Mouse (Mus musculus) MEL (cell line): ENCODE measurements around the gene Serpinb1a. TPM values are rescaled to one million over a fixed set of nuclear protein-coding genes. Genes with fewer than 3 reads are reported as not detected.

Experiments used
- DNase-seq: peaks from one replicate; pipeline ENCODE4 v3.0.0; 2011; ENCODE audit warnings: low read depth, low spot score
- H3K27ac ChIP-seq: 2 replicates; pipeline ENCODE4 v1.5.1; 2012; ENCODE audit warnings: low read depth, mild to moderate bottlenecking, control low read depth, low read length, moderate library complexity; ENCODE audit not compliant: control insufficient read depth
- H3K27me3 ChIP-seq, 2 experiments: fragments of 150-350 bp in 1 of 2; sonication (generic) in 1 of 2; 2 replicates each; pipeline ENCODE4 v1.6.1; 2012; ENCODE audit warnings: low read length in 2 of 2, mild to moderate bottlenecking in 2 of 2, improper control_type of control experiment in 1 of 2, moderate library complexity in 1 of 2; ENCODE audit not compliant: insufficient read depth in 2 of 2, control insufficient read depth in 1 of 2
- H3K36me3 ChIP-seq, 2 experiments: 2 replicates each; pipeline ENCODE4 v1.6.1; 2012 to 2014; ENCODE audit warnings: low read length in 2 of 2, improper control_type of control experiment in 1 of 2, inconsistent platforms in 1 of 2, mild to moderate bottlenecking in 1 of 2; ENCODE audit not compliant: insufficient read depth in 2 of 2, control insufficient read depth in 1 of 2
- H3K4me1 ChIP-seq, 2 experiments: fragments of 150-350 bp in 1 of 2; sonication (generic) in 1 of 2; 2 replicates each; pipeline ENCODE4 v1.6.1; 2012; ENCODE audit warnings: low read length in 2 of 2, improper control_type of control experiment in 1 of 2, mild to moderate bottlenecking in 1 of 2; ENCODE audit not compliant: insufficient read depth in 2 of 2, control insufficient read depth in 1 of 2
- H3K4me3 ChIP-seq, 2 experiments: fragments of 150-350 bp in 1 of 2; sonication (generic) in 1 of 2; 2 replicates each; pipeline ENCODE4 v1.5.1; 2012; ENCODE audit warnings: low read depth in 2 of 2, low read length in 2 of 2, mild to moderate bottlenecking in 2 of 2, moderate library complexity in 2 of 2, control low read depth in 1 of 2, improper control_type of control experiment in 1 of 2; ENCODE audit not compliant: control insufficient read depth in 1 of 2, insufficient read depth in 1 of 2
- H3K79me2 ChIP-seq: 2 replicates; pipeline ENCODE4 v1.6.1; 2012; ENCODE audit warnings: mild to moderate bottlenecking, low read length, moderate library complexity; ENCODE audit not compliant: control insufficient read depth, poor library complexity, insufficient read depth
- H3K9ac ChIP-seq: 2 replicates; pipeline ENCODE4 v1.6.1; 2012; ENCODE audit warnings: low read depth, mild to moderate bottlenecking, control low read depth, low read length, moderate library complexity; ENCODE audit not compliant: control insufficient read depth, poor library complexity, severe bottlenecking
- H3K9me3 ChIP-seq: fragments of 150-350 bp; sonication (generic); replicated peaks from 2 replicates; pipeline ENCODE4 v1.6.1; 2012; ENCODE audit warnings: mild to moderate bottlenecking, low read length, improper control_type of control experiment, moderate library complexity; ENCODE audit not compliant: insufficient read depth
- BHLHE40 ChIP-seq: IDR thresholded peaks from 2 replicates; pipeline ENCODE4 v1.6.1; 2012; ENCODE audit warnings: low read depth, mild to moderate bottlenecking, inconsistent platforms, low read length, improper control_type of control experiment, borderline replicate concordance
- CHD1 ChIP-seq: IDR thresholded peaks from 2 replicates; pipeline ENCODE4 v1.6.1; 2012; ENCODE audit warnings: low read depth, mild to moderate bottlenecking, inconsistent platforms, low read length, improper control_type of control experiment
- CHD2 ChIP-seq: IDR thresholded peaks from 2 replicates; pipeline ENCODE4 v1.6.1; 2011; ENCODE audit warnings: low read length, improper control_type of control experiment
- CTCF ChIP-seq, 3 experiments: IDR thresholded peaks in 2 of 3; conservative IDR thresholded peaks in 1 of 3; 2 replicates each; pipeline ENCODE4 v1.5.1; 2011 to 2012; ENCODE audit warnings: low read length in 3 of 3, low read depth in 2 of 3, mild to moderate bottlenecking in 2 of 3, improper control_type of control experiment in 1 of 3, inconsistent platforms in 1 of 3, mixed read lengths in 1 of 3, moderate library complexity in 1 of 3; ENCODE audit not compliant: control insufficient read depth in 1 of 3, insufficient read depth in 1 of 3, poor library complexity in 1 of 3, severe bottlenecking in 1 of 3
- E2F4 ChIP-seq: IDR thresholded peaks from 2 replicates; pipeline ENCODE4 v1.6.1; 2011; ENCODE audit warnings: low read depth, low read length, improper control_type of control experiment, borderline replicate concordance
- ELF1 ChIP-seq: IDR thresholded peaks from 2 replicates; pipeline ENCODE4 v1.6.1; 2014; ENCODE audit warnings: low read depth, mild to moderate bottlenecking, inconsistent platforms, low read length, improper control_type of control experiment, moderate library complexity
- ETS1 ChIP-seq: IDR thresholded peaks from 2 replicates; pipeline ENCODE4 v1.6.1; 2012; ENCODE audit warnings: low read depth, mild to moderate bottlenecking, inconsistent platforms, low read length, improper control_type of control experiment, moderate library complexity
- GABPA ChIP-seq: IDR thresholded peaks from 2 replicates; pipeline ENCODE4 v1.6.1; 2012; ENCODE audit warnings: low read depth, mild to moderate bottlenecking, inconsistent platforms, low read length, improper control_type of control experiment, moderate library complexity
- GATA1 ChIP-seq: IDR thresholded peaks from 2 replicates; pipeline ENCODE4 v1.6.1; 2011; ENCODE audit warnings: low read depth, low read length, improper control_type of control experiment
- HCFC1 ChIP-seq: IDR thresholded peaks from 2 replicates; pipeline ENCODE4 v1.6.1; 2012; ENCODE audit warnings: low read depth, mild to moderate bottlenecking, inconsistent platforms, low read length, improper control_type of control experiment, moderate library complexity
- KAT2A ChIP-seq: conservative IDR thresholded peaks from 2 replicates; pipeline ENCODE4 v1.6.1; 2012; ENCODE audit warnings: low read depth, low read length, improper control_type of control experiment, inconsistent platforms
- MAFK ChIP-seq: IDR thresholded peaks from 2 replicates; pipeline ENCODE4 v1.6.1; 2011; ENCODE audit warnings: low read depth, mild to moderate bottlenecking, low read length, improper control_type of control experiment, borderline replicate concordance
- MAX ChIP-seq: IDR thresholded peaks from 2 replicates; pipeline ENCODE4 v1.6.1; 2011; ENCODE audit warnings: low read length, improper control_type of control experiment
- MAZ ChIP-seq: IDR thresholded peaks from 2 replicates; pipeline ENCODE4 v1.6.1; 2012; ENCODE audit warnings: low read depth, mild to moderate bottlenecking, inconsistent platforms, low read length, improper control_type of control experiment
- MEF2A ChIP-seq: IDR thresholded peaks from 2 replicates; pipeline ENCODE4 v1.6.1; 2014; ENCODE audit warnings: low read depth, mild to moderate bottlenecking, inconsistent platforms, low read length, improper control_type of control experiment; ENCODE audit not compliant: poor library complexity, insufficient replicate concordance, severe bottlenecking; ENCODE audit errors: extremely low read depth
- MXI1 ChIP-seq: IDR thresholded peaks from 2 replicates; pipeline ENCODE4 v1.6.1; 2011; ENCODE audit warnings: mild to moderate bottlenecking, low read depth, low read length, improper control_type of control experiment
- MYB ChIP-seq: IDR thresholded peaks from 2 replicates; pipeline ENCODE4 v1.6.1; 2011; ENCODE audit warnings: mild to moderate bottlenecking, low read depth, low read length, improper control_type of control experiment
- MYC ChIP-seq: IDR thresholded peaks from 2 replicates; pipeline ENCODE4 v1.6.1; 2011; ENCODE audit warnings: low read depth, mild to moderate bottlenecking, low read length, improper control_type of control experiment, moderate library complexity
- NELFE ChIP-seq: IDR thresholded peaks from 2 replicates; pipeline ENCODE4 v1.6.1; 2011; ENCODE audit warnings: low read depth, low read length, improper control_type of control experiment
- NRF1 ChIP-seq: IDR thresholded peaks from 2 replicates; pipeline ENCODE4 v1.6.1; 2014; ENCODE audit warnings: low read depth, mild to moderate bottlenecking, inconsistent platforms, low read length, improper control_type of control experiment, moderate library complexity; ENCODE audit not compliant: poor library complexity, insufficient read depth, severe bottlenecking
- POLR2A ChIP-seq, 2 experiments: IDR thresholded peaks; 2 replicates each; pipeline ENCODE4 v1.6.1; 2011 to 2012; ENCODE audit warnings: low read length in 2 of 2, mild to moderate bottlenecking in 2 of 2, control low read depth in 1 of 2, improper control_type of control experiment in 1 of 2, low read depth in 1 of 2, moderate library complexity in 1 of 2; ENCODE audit not compliant: control insufficient read depth in 1 of 2, insufficient read depth in 1 of 2, poor library complexity in 1 of 2
- POLR2AphosphoS2 ChIP-seq: IDR thresholded peaks from 2 replicates; pipeline ENCODE4 v1.6.1; 2011; ENCODE audit warnings: low read length, improper control_type of control experiment
- POLR2AphosphoS5 ChIP-seq: IDR thresholded peaks from 2 replicates; pipeline ENCODE4 v1.6.1; 2012; ENCODE audit warnings: low read depth, borderline replicate concordance, mild to moderate bottlenecking, inconsistent platforms, low read length, moderate library complexity, mixed read lengths
- RAD21 ChIP-seq: IDR thresholded peaks from 2 replicates; pipeline ENCODE4 v1.6.1; 2011; ENCODE audit warnings: mild to moderate bottlenecking, low read depth, low read length, improper control_type of control experiment
- RCOR1 ChIP-seq: IDR thresholded peaks from 2 replicates; pipeline ENCODE4 v1.6.1; 2012; ENCODE audit warnings: low read depth, mild to moderate bottlenecking, inconsistent platforms, low read length, improper control_type of control experiment
- SIN3A ChIP-seq: IDR thresholded peaks from 2 replicates; pipeline ENCODE4 v1.6.1; 2012; ENCODE audit warnings: low read length, improper control_type of control experiment, inconsistent platforms
- SMC3 ChIP-seq: IDR thresholded peaks from 2 replicates; pipeline ENCODE4 v1.6.1; 2011; ENCODE audit warnings: low read depth, low read length, improper control_type of control experiment
- TAL1 ChIP-seq: IDR thresholded peaks from 2 replicates; pipeline ENCODE4 v1.6.1; 2012; ENCODE audit warnings: mild to moderate bottlenecking, inconsistent platforms, low read length, moderate library complexity, mixed read lengths
- TBP ChIP-seq: IDR thresholded peaks from 2 replicates; pipeline ENCODE4 v1.8.0; 2011; ENCODE audit warnings: low read depth, low read length, improper control_type of control experiment
- TCF12 ChIP-seq: IDR thresholded peaks from 2 replicates; pipeline ENCODE4 v1.6.1; 2014; ENCODE audit warnings: low read depth, mild to moderate bottlenecking, inconsistent platforms, low read length, improper control_type of control experiment, moderate library complexity
- UBTF ChIP-seq: IDR thresholded peaks from 2 replicates; pipeline ENCODE4 v1.6.1; 2012; ENCODE audit warnings: low read depth, mild to moderate bottlenecking, inconsistent platforms, low read length, improper control_type of control experiment, moderate library complexity, borderline replicate concordance; ENCODE audit not compliant: insufficient read depth
- USF1 ChIP-seq: IDR thresholded peaks from 2 replicates; pipeline ENCODE4 v1.6.1; 2014; ENCODE audit warnings: low read depth, mild to moderate bottlenecking, inconsistent platforms, low read length, improper control_type of control experiment, moderate library complexity
- USF2 ChIP-seq, 2 experiments: IDR thresholded peaks; 2 replicates each; pipeline ENCODE4 v1.6.1; 2011 to 2012; ENCODE audit warnings: improper control_type of control experiment in 2 of 2, low read length in 2 of 2, borderline replicate concordance in 1 of 2, inconsistent platforms in 1 of 2, low read depth in 1 of 2, mild to moderate bottlenecking in 1 of 2; ENCODE audit not compliant: insufficient read depth in 1 of 2
- ZC3H11A ChIP-seq: IDR thresholded peaks from 2 replicates; pipeline ENCODE4 v1.6.1; 2012; ENCODE audit warnings: low read depth, mild to moderate bottlenecking, inconsistent platforms, low read length, improper control_type of control experiment
- ZKSCAN1 ChIP-seq: IDR thresholded peaks from 2 replicates; pipeline ENCODE4 v1.6.1; 2012; ENCODE audit warnings: low read depth, mild to moderate bottlenecking, inconsistent platforms, low read length, improper control_type of control experiment, moderate library complexity
- ZMIZ1 ChIP-seq: IDR thresholded peaks from 2 replicates; pipeline ENCODE4 v1.6.1; 2012; ENCODE audit warnings: low read depth, mild to moderate bottlenecking, inconsistent platforms, low read length, improper control_type of control experiment, moderate library complexity
- ZNF384 ChIP-seq: IDR thresholded peaks from 2 replicates; pipeline ENCODE4 v1.6.1; 2012; ENCODE audit warnings: low read depth, mild to moderate bottlenecking, inconsistent platforms, low read length, improper control_type of control experiment
- polyA plus RNA-seq, 2 experiments: library from polyadenylated mRNA; stranded (reverse) in 1 of 2; unstranded in 1 of 2; fragments of >175 nt in 1 of 2; fragments of >200 nt in 1 of 2; gene quantifications; 2 replicates each; pipeline versions ENCODE4 v1.2.1 to v1.2.4; 2012; ENCODE audit warnings: low replicate concordance in 2 of 2, low read depth in 1 of 2; ENCODE audit not compliant: insufficient read length in 2 of 2, insufficient read depth in 1 of 2, missing spikeins in 1 of 2
- total RNA-seq: library from RNA; depleted of rRNA; stranded (reverse); fragments of 300-350 nt; gene quantifications from 2 replicates; pipeline ENCODE4 v1.2.3, GENCODE M21; 2012

The Serpinb1a gene
- total and polyA plus RNA-seq, 3 experiments: 2.7 to 6.8 TPM; not detected in 1

DNA sequence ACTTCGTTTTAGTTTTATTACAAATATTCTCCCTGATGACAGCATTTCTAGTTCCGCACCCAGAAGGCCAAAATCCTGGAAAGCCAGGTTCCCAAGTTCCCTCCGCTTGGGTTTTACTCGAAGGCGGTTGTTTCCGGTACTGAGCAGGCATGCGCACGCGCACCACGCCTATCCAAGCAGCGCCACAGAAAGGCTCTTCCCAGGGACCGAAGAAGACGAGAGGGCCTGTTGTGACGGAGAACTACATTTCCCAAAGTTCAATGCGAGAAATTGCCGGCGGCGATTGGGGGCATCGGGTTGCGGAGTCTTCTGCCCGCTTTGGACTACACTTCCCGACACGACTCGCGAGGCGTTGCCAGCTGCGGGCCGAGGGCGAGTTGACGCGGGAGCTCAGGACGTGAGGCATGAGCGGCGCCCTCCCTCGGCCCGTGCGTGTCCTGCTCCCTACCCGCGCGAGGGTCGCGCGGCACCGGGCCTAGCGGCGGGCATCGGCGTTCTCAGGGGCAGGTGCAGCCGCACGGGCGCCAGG is 49.2 kb downstream of the Serpinb1a start, which contains the start of gene Wrnip1:
Wrnip1 (plus strand) TSS at position 346 of the 529 bp plus-strand sequence.
- H3K36me3 ChIP-seq: peaks cover 2 to 16% of the 10 kb centered on the region in 2 experiments
- H3K4me1 ChIP-seq: peaks cover 2 to 13% of the 10 kb centered on the region in 2 experiments; a peak in 2 of 4 replicates
- peak within 1 kb of the TSS; percentile 66 to 78 for H3K4me3 ChIP-seq
- peak; percentile 98 for DNase-seq
- H3K9ac ChIP-seq: peak within 1 kb of the TSS; percentile 80
- peaks cover 26% of the 10 kb centered on the region for H3K79me2 ChIP-seq
- 0 out of 4 replicates have a peak, but pooled peaks cover 0 to under 1% of the 10 kb centered on the region in 2 experiments for H3K27me3 ChIP-seq
- peak within 1 kb of the TSS; percentile 17 for H3K27ac ChIP-seq
- no peaks in the 10 kb centered on the region for H3K9me3 ChIP-seq
- TF ChIP-seq UBTF (no peak), MAZ (no peak), SMC3 (no peak), USF2 (IDR thresholded peaks at IDR 0.05; ENCODE audit: borderline replicate concordance in 1 of 2, insufficient read depth in 1 of 2, low read depth in 1 of 2, low read length in 2 of 2) (no peak), POLR2AphosphoS5 (no peak), GATA1 (no peak), MYB (no peak), MAX (peak; percentile 23; the same call in 1 of the 2 replicates), RAD21 (no peak), NELFE (peak; percentile 74), CHD2 (peak; percentile 89), E2F4 (no peak), KAT2A (peak; percentile 92), SIN3A (peak; percentile 53; the same call in 1 of the 2 replicates), TCF12 (no peak; the same call in 1 of the 2 replicates), MEF2A (no peak), HCFC1 (peak; percentile 99), TAL1 (no peak), ZNF384 (no peak), ZKSCAN1 (no peak), RCOR1 (no peak), POLR2AphosphoS2 (peak; percentile 51; the same call in 1 of the 2 replicates), CTCF (IDR thresholded peaks at IDR 0.05 in 2 of 3, conservative IDR thresholded peaks at IDR 0.05 in 1 of 3; ENCODE audit: control insufficient read depth in 1 of 3, insufficient read depth in 1 of 3, low read depth in 2 of 3, low read length in 3 of 3, poor library complexity in 1 of 3, severe bottlenecking in 1 of 3) (peak in 2 of 3 experiments; percentile 38 to 51; a peak in 4 of 6 replicates), BHLHE40 (peak; percentile 11; the same call in 1 of the 2 replicates), ETS1 (no peak), GABPA (no peak), TBP (peak; percentile 69), MAFK (no peak), NRF1 (peak; percentile 97), ELF1 (peak; percentile 85), CHD1 (no peak), ZMIZ1 (peak; percentile 86), USF1 (no peak), MXI1 (peak; percentile 81), POLR2A (IDR thresholded peaks at IDR 0.05; ENCODE audit: control insufficient read depth in 1 of 2, insufficient read depth in 1 of 2, low read depth in 1 of 2, low read length in 2 of 2, poor library complexity in 1 of 2) (peak; percentile 70 to 80), MYC (0 out of 2 replicates have a peak, but pooled peaks have one; percentile 48), ZC3H11A (no peak)
